Mouse (Mus musculus): ENCODE results near the gene Plekhg6. TPM values are rescaled to one million over a fixed set of nuclear protein-coding genes. Genes with fewer than 3 reads are reported as not detected.

Plekhg6 gene
- polyA plus RNA-seq, 1 experiment: not detected

- H3K4me3 ChIP-seq (ENCODE audit: insufficient read depth, low read length): no peak overlapping the region
- peaks cover 13% of the 10 kb centered on the region for H3K4me1 ChIP-seq (ENCODE audit: control insufficient read depth, insufficient read depth, low read length)
- TF ChIP-seq POLR2A (IDR thresholded peaks at IDR 0.05; ENCODE audit: low read depth, low read length) (no peak), CTCF (IDR thresholded peaks at IDR 0.05; ENCODE audit: borderline replicate concordance, insufficient read depth, low read length) (no peak)
- no peak overlapping the region for H3K27ac ChIP-seq (ENCODE audit: insufficient read depth, low read length)
These were observed 40.0 kb upstream of the Plekhg6 start for GRCm38 (mm10) chr6:125420458-125421063.

GRCm38 (mm10) chr6:125418744-125419143, 38.2 kb upstream of the Plekhg6 start:
- H3K4me1 ChIP-seq (ENCODE audit: control insufficient read depth, insufficient read depth, low read length): peaks cover 11% of the 10 kb centered on the region
- no peak overlapping the region for H3K4me3 ChIP-seq (ENCODE audit: insufficient read depth, low read length)
- no peak overlapping the region for H3K27ac ChIP-seq (ENCODE audit: insufficient read depth, low read length)
- peak; percentile 56 for TF ChIP-seq CTCF (IDR thresholded peaks at IDR 0.05; ENCODE audit: borderline replicate concordance, insufficient read depth, low read length)
- TF ChIP-seq POLR2A (IDR thresholded peaks at IDR 0.05; ENCODE audit: low read depth, low read length): no peak

- Histone ChIP-seq H3K4me3 (ENCODE audit: insufficient read depth, low read length) (no peak overlapping the region), H3K27ac (ENCODE audit: insufficient read depth, low read length) (peak overlapping the region; percentile 45), H3K4me1 (ENCODE audit: control insufficient read depth, insufficient read depth, low read length) (0 out of 2 replicates have a peak, but pooled peaks cover 6% of the 10 kb centered on the region)
- TF ChIP-seq POLR2A (IDR thresholded peaks at IDR 0.05; ENCODE audit: low read depth, low read length) (no peak), CTCF (IDR thresholded peaks at IDR 0.05; ENCODE audit: borderline replicate concordance, insufficient read depth, low read length) (no peak)
These were observed 32.7 kb upstream of the Plekhg6 start for GRCm38 (mm10) chr6:125413326-125413725.

- TF ChIP-seq CTCF (IDR thresholded peaks at IDR 0.05; ENCODE audit: borderline replicate concordance, insufficient read depth, low read length) (no peak), POLR2A (IDR thresholded peaks at IDR 0.05; ENCODE audit: low read depth, low read length) (no peak)
- no peak overlapping the region for H3K27ac ChIP-seq (ENCODE audit: insufficient read depth, low read length)
These were observed 31.1 kb upstream of the Plekhg6 start for GRCm38 (mm10) chr6:125411661-125412060.

GRCm38 (mm10) chr6:125410995-125411547, 30.5 kb upstream of the Plekhg6 start:
- TF ChIP-seq POLR2A (IDR thresholded peaks at IDR 0.05; ENCODE audit: low read depth, low read length) (no peak), CTCF (IDR thresholded peaks at IDR 0.05; ENCODE audit: borderline replicate concordance, insufficient read depth, low read length) (no peak)
- no peak overlapping the region for H3K4me3 ChIP-seq (ENCODE audit: insufficient read depth, low read length)
- 0 out of 2 replicates have a peak, but pooled peaks cover 6% of the 10 kb centered on the region for H3K4me1 ChIP-seq (ENCODE audit: control insufficient read depth, insufficient read depth, low read length)
- H3K27ac ChIP-seq (ENCODE audit: insufficient read depth, low read length): no peak overlapping the region

More at GRCm38 (mm10) chr6:125411661-125412060, 31.1 kb upstream of the Plekhg6 start:
- Histone ChIP-seq H3K4me1 (ENCODE audit: control insufficient read depth, insufficient read depth, low read length) (0 out of 2 replicates have a peak, but pooled peaks cover 6% of the 10 kb centered on the region), H3K4me3 (ENCODE audit: insufficient read depth, low read length) (no peak overlapping the region)

- no peak overlapping the region for H3K4me3 ChIP-seq (ENCODE audit: insufficient read depth, low read length)
- 0 out of 2 replicates have a peak, but pooled peaks cover 6% of the 10 kb centered on the region for H3K4me1 ChIP-seq (ENCODE audit: control insufficient read depth, insufficient read depth, low read length)
- TF ChIP-seq CTCF (IDR thresholded peaks at IDR 0.05; ENCODE audit: borderline replicate concordance, insufficient read depth, low read length) (no peak), POLR2A (IDR thresholded peaks at IDR 0.05; ENCODE audit: low read depth, low read length) (no peak)
- H3K27ac ChIP-seq (ENCODE audit: insufficient read depth, low read length): no peak overlapping the region
These were observed 30.0 kb upstream of the Plekhg6 start for GRCm38 (mm10) chr6:125410551-125410950.

- TF ChIP-seq CTCF (IDR thresholded peaks at IDR 0.05; ENCODE audit: borderline replicate concordance, insufficient read depth, low read length): no peak
- no peak for TF ChIP-seq POLR2A (IDR thresholded peaks at IDR 0.05; ENCODE audit: low read depth, low read length)
- Histone ChIP-seq H3K4me1 (ENCODE audit: control insufficient read depth, insufficient read depth, low read length) (peaks cover 4% of the 10 kb centered on the region; the same call in 1 of the 2 replicates), H3K27ac (ENCODE audit: insufficient read depth, low read length) (peak overlapping the region; percentile 15; the same call in 1 of the 2 replicates), H3K4me3 (ENCODE audit: insufficient read depth, low read length) (no peak overlapping the region)
These were observed 27.1 kb upstream of the Plekhg6 start for GRCm38 (mm10) chr6:125407657-125408056.

GRCm38 (mm10) chr6:125407224-125407623, 26.6 kb upstream of the Plekhg6 start:
- no peak for TF ChIP-seq CTCF (IDR thresholded peaks at IDR 0.05; ENCODE audit: borderline replicate concordance, insufficient read depth, low read length)
- TF ChIP-seq POLR2A (IDR thresholded peaks at IDR 0.05; ENCODE audit: low read depth, low read length): no peak
- Histone ChIP-seq H3K4me1 (ENCODE audit: control insufficient read depth, insufficient read depth, low read length) (peaks cover 4% of the 10 kb centered on the region; the same call in 1 of the 2 replicates), H3K4me3 (ENCODE audit: insufficient read depth, low read length) (no peak overlapping the region), H3K27ac (ENCODE audit: insufficient read depth, low read length) (peak overlapping the region; percentile 15; the same call in 1 of the 2 replicates)

- H3K27ac ChIP-seq (ENCODE audit: insufficient read depth, low read length): no peak overlapping the region
- no peaks in the 10 kb centered on the region; the same call in 1 of the 2 replicates for H3K4me1 ChIP-seq (ENCODE audit: control insufficient read depth, insufficient read depth, low read length)
- no peak overlapping the region for H3K4me3 ChIP-seq (ENCODE audit: insufficient read depth, low read length)
- TF ChIP-seq POLR2A (IDR thresholded peaks at IDR 0.05; ENCODE audit: low read depth, low read length): no peak
These were observed 25.1 kb upstream of the Plekhg6 start for GRCm38 (mm10) chr6:125405461-125406382.

All from embryonic fibroblast, embryonic 13.5 days (primary cell).